Mouse (Mus musculus): Measurements from ENCODE around the gene Klhl23. TPM values are rescaled to one million over a fixed set of nuclear protein-coding genes. Genes with fewer than 3 reads are reported as not detected.
A peak's percentile ranks its signal among the peaks of the same experiment; 100 is the strongest.

The Klhl23 gene
- total RNA-seq, 2 experiments from 2014 or later = 43.8 to 44.3 TPM

DNA sequence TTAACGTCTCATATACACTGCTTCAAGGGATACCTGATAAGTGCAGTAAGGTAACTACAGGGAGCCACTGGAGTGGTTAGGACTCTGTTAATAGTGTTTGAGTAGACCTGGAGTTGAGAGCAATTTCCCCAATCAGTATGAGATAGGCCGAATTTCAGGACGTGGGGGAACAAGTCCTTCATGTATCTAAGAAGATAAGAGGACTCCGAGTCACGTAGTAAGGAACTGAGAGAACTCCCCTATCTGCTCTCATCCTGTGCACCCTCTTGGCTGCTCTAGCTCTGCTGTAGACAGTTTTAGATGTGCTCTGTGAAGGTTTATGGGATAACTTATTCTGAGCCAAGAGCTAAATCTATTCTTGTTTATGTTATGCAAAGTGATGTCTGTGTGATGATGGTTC lies 5.2 kb upstream of the Klhl23 start:
- TF ChIP-seq CTCF (conservative IDR thresholded peaks at IDR 0.05) = no peak
- Histone ChIP-seq H3K4me3 (no peak overlapping the region), H3K27ac (no peak overlapping the region)
- no peak for DNase-seq (ENCODE audit: low spot score in 2 of 2)

DNA sequence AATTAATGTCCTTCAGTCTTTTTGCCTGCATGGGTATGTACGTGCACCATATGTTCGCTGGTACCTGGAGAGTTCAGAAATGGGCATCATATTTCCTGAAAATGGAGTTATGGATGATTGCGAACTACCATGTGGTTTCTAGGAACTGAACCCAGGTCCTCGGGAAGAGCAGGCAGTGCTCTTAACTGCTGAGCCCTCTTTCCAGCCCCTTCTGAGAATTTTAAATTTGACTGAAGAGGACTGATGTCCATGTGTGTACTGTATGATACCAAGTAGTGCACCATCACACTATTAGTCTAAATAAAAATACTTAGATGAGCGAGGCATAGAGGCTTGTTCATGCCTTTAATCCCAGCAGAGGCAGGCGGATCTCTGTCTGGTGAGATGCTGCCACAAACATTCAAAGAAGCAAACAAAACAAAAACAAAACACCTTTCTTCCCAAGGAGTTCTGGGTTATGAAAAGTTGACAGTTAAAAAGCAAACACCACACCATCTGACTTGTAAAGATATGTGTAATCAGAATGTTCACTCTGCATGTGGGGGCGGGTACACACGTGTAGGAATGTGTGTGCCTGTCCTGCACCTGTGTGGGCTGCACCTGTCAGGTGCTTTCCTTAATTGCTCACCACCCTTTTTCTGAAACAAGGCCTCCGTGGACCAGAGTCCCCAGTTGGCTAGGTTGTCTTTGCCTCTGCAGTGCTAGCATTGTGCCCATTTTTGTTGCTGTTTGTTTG lies 3.2 kb upstream of the Klhl23 start:
- Histone ChIP-seq H3K4me3 (no peak overlapping the region), H3K27ac (no peak overlapping the region)
- TF ChIP-seq CTCF (conservative IDR thresholded peaks at IDR 0.05) = no peak
- DNase-seq (ENCODE audit: low spot score in 2 of 2) = no peak

DNA sequence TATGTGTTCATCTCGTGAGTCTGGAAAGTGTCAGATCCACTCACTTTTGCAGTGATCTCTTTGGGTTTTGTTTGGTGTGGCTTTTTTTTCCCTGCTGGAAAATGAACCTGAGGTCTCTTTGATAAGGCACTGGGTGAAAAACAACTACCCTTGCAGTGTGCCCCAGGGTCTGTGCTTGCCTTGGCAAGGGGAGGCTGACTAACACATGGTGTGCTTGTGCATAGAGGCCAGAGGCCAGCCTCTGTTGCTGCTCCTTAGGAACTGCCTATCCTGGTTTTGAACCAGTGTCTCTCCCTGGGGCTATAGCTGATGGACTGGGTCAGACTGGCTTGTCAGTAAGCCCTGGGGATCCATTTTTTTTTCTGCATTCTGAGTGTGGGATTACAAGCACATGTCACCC lies 1.5 kb upstream of the Klhl23 start:
- H3K4me3 ChIP-seq = no peak overlapping the region
- TF ChIP-seq CTCF (conservative IDR thresholded peaks at IDR 0.05) = no peak

DNA sequence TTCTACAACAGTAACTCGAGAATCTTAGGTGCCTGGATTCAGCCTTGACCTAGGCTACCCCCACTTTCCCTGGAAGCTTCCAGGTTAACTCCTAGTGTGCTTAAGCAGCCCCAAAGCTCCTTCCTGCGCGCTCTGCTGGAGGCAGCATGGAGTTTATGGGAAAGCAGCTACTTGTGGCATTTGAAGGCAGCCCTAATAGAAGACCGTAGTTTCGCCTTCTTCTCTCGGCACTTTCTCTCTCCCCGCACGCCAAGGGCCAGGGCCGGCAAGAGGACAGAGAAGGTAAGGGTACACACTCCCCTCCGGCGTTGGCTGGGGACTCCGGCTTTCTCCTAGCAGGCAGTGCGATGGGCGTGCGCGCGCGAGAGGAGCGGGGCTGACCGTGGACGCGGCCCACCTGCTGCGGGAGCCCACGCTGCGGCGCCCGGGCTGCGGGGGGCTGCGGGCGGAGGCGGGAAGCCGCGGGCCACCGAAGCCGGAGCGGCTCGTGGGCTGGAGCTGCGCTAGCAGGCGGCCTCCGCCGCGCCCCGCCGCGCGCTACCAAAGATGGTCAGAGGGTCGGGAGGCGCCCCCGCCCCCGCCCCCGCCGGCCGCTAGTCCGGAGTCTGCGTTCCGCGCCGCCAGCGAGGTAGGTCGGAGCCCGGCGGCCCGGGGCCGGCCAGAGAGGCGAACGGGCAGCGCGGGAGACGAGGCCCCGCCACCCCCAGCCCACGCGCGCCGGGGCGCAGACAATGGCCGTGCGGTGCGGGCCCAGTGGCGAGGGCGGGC lies 801 bp downstream of the Klhl23 start:
- Histone ChIP-seq H3K4me3 (peak overlapping the region; percentile 75), H3K27ac (peak overlapping the region; percentile 93)
- peak in 1 of 2 experiments; percentile 27 for DNase-seq (ENCODE audit: low spot score in 2 of 2)
- TF ChIP-seq CTCF (conservative IDR thresholded peaks at IDR 0.05) = peak; percentile 32

More for the DNA sequence above, 1.5 kb upstream of the Klhl23 start:
- no peak overlapping the region for H3K27ac ChIP-seq
- no peak for DNase-seq (ENCODE audit: low spot score in 2 of 2)

DNA sequence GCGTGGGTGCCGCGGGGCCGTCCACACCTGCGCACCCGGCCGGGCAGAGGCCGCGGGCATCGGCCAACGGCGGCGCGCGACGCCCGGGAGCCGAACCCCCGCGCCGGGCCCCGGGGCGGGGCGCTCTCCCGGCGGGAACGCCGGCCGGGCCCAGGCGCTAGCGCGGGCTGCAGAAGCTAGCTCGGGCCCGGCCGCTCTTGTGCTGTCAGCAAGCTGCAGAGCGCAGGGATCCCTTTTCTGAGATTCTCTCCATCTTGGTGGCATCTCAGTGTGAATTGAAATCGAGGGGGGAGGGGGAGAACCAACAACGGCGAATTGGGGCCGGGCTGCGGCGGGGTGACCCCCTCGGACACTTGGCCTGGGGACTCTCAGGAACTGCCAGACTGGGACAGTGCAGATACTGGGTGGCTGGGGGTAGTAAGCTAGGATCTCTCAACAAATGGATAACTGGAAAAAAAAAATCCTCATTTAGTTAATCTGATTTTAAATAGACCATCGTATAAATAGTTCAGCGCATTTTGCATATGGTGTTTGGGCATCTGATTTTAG lies 1.5 kb downstream of the Klhl23 start:
- Histone ChIP-seq H3K4me3 (peak overlapping the region; percentile 75), H3K27ac (peak overlapping the region; percentile 93)
- no peak for TF ChIP-seq CTCF (conservative IDR thresholded peaks at IDR 0.05)
- DNase-seq (ENCODE audit: low spot score in 2 of 2) = no peak

DNA sequence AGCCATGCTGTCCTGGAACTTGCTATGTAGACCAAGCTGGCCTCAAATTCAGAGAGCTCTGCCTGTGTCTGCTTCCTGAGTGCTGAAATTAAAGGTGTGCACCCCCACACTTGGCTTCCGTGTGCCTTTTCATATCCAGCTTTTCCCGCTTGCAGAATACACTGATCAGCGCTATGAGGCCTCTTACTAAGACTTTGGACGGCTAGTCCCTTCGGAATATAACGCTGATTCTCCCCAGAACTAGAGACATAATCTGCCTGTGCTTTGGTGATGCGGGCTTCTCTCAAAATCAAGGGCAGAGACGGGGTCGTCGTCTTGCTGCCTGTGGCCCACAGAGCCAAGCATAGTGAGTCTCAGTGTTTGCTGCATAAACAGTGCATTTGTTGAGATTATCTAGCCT lies 4.2 kb downstream of the Klhl23 start:
- DNase-seq (ENCODE audit: low spot score in 2 of 2) = no peak
- TF ChIP-seq CTCF (conservative IDR thresholded peaks at IDR 0.05) = no peak
- H3K4me3 ChIP-seq = peak overlapping the region; percentile 8; the same call in 1 of the 2 replicates
- peak overlapping the region; percentile 72 for H3K27ac ChIP-seq

DNA sequence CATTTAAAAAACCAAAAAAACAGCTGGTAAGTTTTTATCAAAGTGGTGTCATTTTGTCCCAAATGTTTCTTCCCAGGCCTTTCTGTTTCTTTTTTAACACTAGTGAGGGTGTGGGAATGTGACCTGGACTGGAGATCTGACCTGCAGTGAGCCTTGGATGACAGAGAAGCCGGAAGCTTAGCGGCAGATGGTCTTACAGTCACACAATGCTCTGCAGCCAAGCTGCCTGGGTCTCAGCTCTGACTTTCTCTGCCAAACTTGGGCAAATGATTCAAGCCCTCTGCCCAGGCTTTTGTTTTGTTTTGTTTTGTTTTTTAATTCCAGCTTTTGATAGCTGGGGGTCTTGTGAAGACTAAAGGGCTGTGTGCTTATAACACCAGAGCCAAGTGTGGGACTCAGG lies 4.6 kb downstream of the Klhl23 start:
- Histone ChIP-seq H3K27ac (peak overlapping the region; percentile 72), H3K4me3 (no peak overlapping the region)
- no peak for DNase-seq (ENCODE audit: low spot score in 2 of 2)
- TF ChIP-seq CTCF (conservative IDR thresholded peaks at IDR 0.05) = no peak

DNA sequence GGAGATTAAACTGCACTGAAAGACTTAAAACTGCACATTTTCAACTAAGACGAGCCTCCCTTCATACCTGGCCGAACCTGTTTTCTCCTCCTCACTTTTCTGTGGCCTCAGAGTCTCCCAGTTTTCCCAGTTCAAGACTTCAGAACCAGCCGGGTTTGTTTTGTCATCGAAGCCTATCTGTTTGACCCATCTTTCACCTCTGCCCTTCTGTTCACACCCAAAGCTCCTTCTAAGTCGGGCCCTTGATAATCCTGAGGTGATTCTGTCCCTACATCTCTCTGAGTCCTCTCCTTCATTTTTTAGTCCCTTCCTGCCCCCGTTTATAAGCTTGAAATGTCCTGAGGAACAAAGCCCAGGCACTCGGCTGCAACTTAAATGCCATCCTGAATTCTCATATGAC lies 6.3 kb downstream of the Klhl23 start:
- H3K27ac ChIP-seq = no peak overlapping the region
- no peak overlapping the region for H3K4me3 ChIP-seq
- no peak for TF ChIP-seq CTCF (conservative IDR thresholded peaks at IDR 0.05)
- no peak for DNase-seq (ENCODE audit: low spot score in 2 of 2)

DNA sequence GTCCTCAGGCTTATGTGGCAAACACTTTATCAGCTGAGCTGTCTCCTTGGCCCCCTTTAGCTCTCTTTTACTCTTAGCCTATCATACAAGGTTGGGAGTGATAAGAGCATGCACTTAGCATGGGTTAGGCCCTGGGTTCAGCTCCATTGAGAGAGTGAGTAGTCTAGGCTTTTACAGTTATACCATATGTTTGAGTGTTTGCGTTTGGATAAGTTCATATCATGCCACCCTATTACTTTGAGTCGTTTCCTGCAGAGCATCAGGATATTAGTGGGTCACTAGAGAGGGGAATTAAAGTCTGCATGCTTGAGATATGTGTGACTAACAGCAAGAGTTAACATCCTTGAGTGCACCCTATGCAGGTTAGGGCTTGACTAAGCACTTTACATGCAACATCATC lies 7.9 kb downstream of the Klhl23 start:
- TF ChIP-seq CTCF (conservative IDR thresholded peaks at IDR 0.05) = no peak
- no peak for DNase-seq (ENCODE audit: low spot score in 2 of 2)
- Histone ChIP-seq H3K27ac (no peak overlapping the region), H3K4me3 (no peak overlapping the region)

DNA sequence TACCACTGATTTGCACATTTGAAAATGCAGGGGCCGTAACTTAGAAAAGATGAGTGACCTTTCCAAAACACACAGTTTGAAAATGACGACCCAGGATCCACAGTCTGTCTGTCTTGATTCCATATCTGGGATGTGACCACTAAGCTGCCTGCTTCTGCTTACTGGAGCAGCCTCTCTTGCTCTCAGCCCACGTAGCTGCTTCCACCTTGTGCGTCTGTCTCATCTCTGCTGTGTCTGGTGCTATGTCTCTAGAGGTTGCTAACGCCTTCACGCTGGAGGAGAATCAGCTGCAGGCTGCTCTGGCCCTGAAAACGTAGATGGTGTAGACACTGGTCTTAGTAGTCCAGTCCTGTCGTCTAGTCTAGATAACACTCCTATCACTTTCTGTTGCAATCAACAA lies 8.4 kb downstream of the Klhl23 start:
- no peak overlapping the region for H3K27ac ChIP-seq
- no peak overlapping the region for H3K4me3 ChIP-seq
- TF ChIP-seq CTCF (conservative IDR thresholded peaks at IDR 0.05) = no peak
- DNase-seq (ENCODE audit: low spot score in 2 of 2) = no peak

DNA sequence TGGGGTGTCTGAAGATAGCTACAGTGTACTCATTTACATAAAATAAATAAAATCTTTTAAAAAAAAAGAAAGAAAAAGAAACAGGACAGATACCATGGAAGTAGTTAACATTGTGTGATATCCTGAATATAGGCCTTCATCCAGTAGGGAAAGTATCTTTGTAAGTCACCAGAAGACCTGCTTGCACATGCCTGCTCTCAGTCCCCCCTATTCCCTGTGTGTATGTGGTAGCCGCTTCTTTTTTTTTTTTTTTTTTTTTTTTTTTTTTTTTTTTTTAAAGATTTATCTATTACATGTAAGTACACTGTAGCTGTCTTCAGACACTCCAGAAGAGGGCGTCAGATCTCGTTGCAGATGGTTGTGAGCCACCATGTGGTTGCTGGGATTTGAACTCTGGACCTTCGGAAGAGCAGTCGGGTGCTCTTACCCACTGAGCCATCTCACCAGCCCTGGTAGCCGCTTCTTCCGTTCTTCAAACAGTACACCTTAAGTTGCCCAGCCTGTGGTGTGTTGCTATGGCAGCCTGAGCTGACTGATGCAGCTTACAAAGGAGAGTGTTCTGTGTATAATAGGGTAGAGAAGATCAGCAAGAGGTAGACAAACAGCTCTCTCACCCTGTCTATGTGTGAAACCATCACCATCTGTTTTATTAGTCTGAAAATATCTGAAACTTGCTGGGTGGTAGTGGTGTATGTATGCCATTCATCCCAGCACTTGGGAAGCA lies 15.7 kb downstream of the Klhl23 start:
- DNase-seq (ENCODE audit: low spot score in 2 of 2) = no peak
- no peak for TF ChIP-seq CTCF (conservative IDR thresholded peaks at IDR 0.05)
- Histone ChIP-seq H3K27ac (no peak overlapping the region), H3K4me3 (no peak overlapping the region)

DNA sequence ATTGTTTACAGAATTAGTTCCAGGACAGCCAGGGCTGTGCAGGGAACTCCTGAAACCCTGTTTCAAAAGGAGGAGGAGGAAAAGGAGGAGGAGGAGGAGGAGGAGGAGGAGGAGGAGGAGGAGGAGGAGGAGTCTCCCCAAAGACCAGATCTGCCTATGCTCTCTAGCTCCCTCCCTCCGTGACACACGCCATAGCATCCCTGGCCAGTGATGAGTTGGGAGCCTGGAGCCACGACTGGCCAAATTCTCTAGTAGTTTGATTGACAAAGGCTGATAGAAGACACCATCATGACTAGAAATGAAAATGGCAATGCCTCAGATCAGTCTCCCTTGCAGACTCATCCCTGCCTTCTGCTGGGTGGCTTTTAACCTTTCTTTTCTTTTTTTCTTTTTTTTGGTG lies 16.3 kb downstream of the Klhl23 start:
- no peak overlapping the region for H3K4me3 ChIP-seq
- no peak overlapping the region for H3K27ac ChIP-seq
- TF ChIP-seq CTCF (conservative IDR thresholded peaks at IDR 0.05) = no peak; the same call in 1 of the 2 replicates
- no peak for DNase-seq (ENCODE audit: low spot score in 2 of 2)

DNA sequence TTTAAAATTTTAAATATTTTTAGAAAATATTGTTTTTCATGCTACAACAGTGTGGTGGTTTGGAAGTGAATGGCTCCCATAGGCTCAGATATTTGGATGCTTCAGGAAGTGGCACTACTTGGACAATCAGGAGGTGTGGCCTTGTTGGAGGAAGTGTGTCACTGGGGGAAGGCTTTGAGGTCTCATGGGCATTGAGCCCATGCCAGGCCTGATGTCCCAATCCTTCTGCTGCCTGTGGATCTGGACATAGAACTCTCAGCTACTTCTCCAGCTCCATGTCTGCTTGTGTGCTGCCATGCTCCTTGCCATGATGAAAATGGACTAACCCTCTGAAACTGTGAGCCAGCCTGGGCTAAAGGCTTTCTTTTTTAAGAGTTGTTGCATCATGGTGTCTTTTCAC lies 17.0 kb downstream of the Klhl23 start:
- TF ChIP-seq CTCF (conservative IDR thresholded peaks at IDR 0.05) = no peak
- DNase-seq (ENCODE audit: low spot score in 2 of 2) = no peak
- H3K4me3 ChIP-seq = no peak overlapping the region

More for the DNA sequence above, 17.0 kb downstream of the Klhl23 start:
- no peak overlapping the region for H3K27ac ChIP-seq
